Mouse (Mus musculus): ENCODE measurements around the gene Gxylt1. TPM values are rescaled to one million over a fixed set of nuclear protein-coding genes. Genes with fewer than 3 reads are reported as not detected.
"Not testable (repeated sequence)": the region's sequence is repeated elsewhere in the genome, so short reads cannot be mapped to it uniquely, and the experiment has no call there.

The Gxylt1 gene
- 14.6 and 15.1 TPM in 2 replicates for polyA plus RNA-seq (2014; fragmentation: Nextera tagmentation; extraction: Ambion mirVana)

DNA sequence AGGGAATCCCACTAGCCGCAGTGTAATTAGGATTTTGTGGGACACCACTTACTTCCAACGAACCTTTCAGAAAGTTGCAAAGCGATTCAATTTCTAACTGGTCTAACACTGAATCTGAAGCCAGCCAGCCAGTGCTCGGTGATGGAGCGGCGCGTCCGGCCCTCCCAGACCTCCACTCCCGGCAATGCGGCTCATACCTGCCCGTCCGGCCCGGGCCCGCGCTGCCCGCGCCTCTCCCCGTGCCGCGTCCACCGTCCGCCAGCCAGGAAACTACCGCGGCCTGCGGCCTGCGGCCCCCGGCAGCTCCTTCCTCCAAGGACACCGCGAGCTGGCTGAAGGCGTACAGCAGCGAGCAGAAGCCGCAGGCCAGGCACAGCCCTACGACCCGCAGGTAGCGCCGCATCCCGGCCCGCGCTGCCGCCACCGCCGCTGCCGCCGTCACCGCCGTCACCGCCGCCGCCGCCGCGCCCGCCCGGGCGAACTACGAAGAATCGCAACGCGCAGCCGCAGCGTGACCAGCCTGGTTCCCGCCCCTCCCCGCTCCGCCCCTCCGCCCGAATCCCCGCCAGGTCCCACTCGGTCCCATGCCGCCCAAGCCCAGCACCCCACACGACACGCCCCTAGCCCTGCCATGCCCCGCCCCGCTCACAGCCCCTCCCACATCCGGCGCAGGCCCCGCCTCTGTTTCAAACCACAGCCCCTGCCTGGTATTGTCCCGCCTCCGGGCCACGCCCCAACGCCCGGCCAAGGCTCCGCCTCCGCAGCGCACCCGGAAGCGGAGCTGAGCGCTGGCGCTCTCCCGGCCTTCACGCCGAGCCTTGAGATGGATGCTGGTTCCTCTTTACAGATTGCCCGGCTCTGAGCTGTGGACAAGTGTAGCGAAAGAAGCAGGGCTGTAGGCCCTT, at the start of gene Gxylt1:
Gene Gxylt1, minus strand, starts transcription at position 501 of the 905 bp plus-strand sequence.
- Histone ChIP-seq H3K4me3 (ENCODE audit: low read depth, low read length) (peak within 1 kb of the TSS; percentile 80), H3K27me3 (replicated peaks; ENCODE audit: control insufficient read depth, insufficient read depth, low read length) (no peaks in the 10 kb centered on the region), H3K4me2 (ENCODE audit: low read depth, low read length) (peak within 1 kb of the TSS; percentile 93), H3K27ac (replicated peaks; ENCODE audit: low read depth, low read length) (peak within 1 kb of the TSS; percentile 94), H3K9me3 (ENCODE audit: control insufficient read depth, low read length) (no peaks in the 10 kb centered on the region), H3K9ac (ENCODE audit: low read depth, low read length) (peak within 1 kb of the TSS; percentile 85), H3K4me1 (ENCODE audit: control insufficient read depth, insufficient read depth, low read length) (peaks cover 19% of the 10 kb centered on the region), H3K36me3 (ENCODE audit: control insufficient read depth, insufficient read depth, low read length) (peaks cover under 1% of the 10 kb centered on the region; the same call in 1 of the 2 replicates)
- 2% methylated on average over 44 of the region's 93 CpGs for WGBS
- ATAC-seq (ENCODE audit: low read depth) (peak; percentile 97), DNase-seq (ENCODE audit: low spot score) (peak; percentile 97)

DNA sequence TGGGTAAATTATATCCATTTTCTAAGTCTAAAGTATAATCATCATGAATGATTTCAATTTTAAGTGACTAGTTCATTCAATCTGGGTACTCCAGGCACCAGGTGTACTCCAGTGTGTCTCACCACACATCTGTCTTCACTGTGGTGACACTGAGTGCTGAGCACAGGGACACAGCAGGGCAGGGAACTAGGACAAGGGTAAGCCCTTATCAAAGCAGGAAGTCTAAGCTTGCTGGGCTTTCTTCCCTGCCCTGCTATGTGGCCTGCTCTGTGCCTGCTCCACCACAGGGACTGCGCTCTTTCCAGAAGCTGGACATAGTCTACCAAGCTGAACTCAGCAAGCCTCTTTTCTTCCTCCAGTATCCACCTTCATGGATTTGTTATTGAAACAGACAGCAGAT, 43.8 kb upstream of the Gxylt1 start:
- Histone ChIP-seq H3K9me3 (ENCODE audit: control insufficient read depth, low read length) (no peaks in the 10 kb centered on the region), H3K9ac (ENCODE audit: low read depth, low read length) (no peak overlapping the region), H3K4me1 (ENCODE audit: control insufficient read depth, insufficient read depth, low read length) (no peaks in the 10 kb centered on the region), H3K4me3 (ENCODE audit: low read depth, low read length) (no peak overlapping the region), H3K27me3 (replicated peaks; ENCODE audit: control insufficient read depth, insufficient read depth, low read length) (no peaks in the 10 kb centered on the region), H3K36me3 (ENCODE audit: control insufficient read depth, insufficient read depth, low read length) (no peaks in the 10 kb centered on the region), H3K4me2 (ENCODE audit: low read depth, low read length) (no peak overlapping the region), H3K27ac (replicated peaks; ENCODE audit: low read depth, low read length) (no peak overlapping the region)
- no peak for ATAC-seq (ENCODE audit: low read depth)
- 100% methylated on average over 1 of the region's 1 CpGs for WGBS
- no peak for DNase-seq (ENCODE audit: low spot score)

DNA sequence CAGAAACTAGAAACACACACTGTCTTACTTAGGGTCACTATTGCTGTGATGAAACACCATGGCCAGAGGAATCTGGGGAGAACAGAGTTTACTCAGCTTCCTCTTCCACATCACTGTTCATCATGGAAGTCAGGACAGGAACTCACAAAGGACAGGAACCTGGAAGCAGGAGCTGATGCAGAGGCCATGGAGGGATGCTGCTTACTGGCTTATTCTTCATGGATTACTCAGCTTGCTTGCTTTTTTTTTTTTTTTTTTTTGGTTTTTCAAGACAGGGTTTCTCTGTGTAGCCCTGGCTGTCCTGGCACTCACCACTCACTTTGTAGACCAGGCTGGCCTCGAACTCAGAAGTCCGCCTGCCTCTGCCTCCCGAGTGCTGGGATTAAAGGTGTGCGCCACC, 35.3 kb upstream of the Gxylt1 start:
- not testable (repeated sequence) for H3K27me3 ChIP-seq (replicated peaks; ENCODE audit: control insufficient read depth, insufficient read depth, low read length); H3K36me3 ChIP-seq (ENCODE audit: control insufficient read depth, insufficient read depth, low read length); ATAC-seq (ENCODE audit: low read depth); H3K4me3 ChIP-seq (ENCODE audit: low read depth, low read length); DNase-seq (ENCODE audit: low spot score); H3K9me3 ChIP-seq (ENCODE audit: control insufficient read depth, low read length); H3K4me1 ChIP-seq (ENCODE audit: control insufficient read depth, insufficient read depth, low read length); H3K4me2 ChIP-seq (ENCODE audit: low read depth, low read length); H3K9ac ChIP-seq (ENCODE audit: low read depth, low read length); H3K27ac ChIP-seq (replicated peaks; ENCODE audit: low read depth, low read length)
- WGBS = 92% methylated on average over 4 of the region's 4 CpGs

DNA sequence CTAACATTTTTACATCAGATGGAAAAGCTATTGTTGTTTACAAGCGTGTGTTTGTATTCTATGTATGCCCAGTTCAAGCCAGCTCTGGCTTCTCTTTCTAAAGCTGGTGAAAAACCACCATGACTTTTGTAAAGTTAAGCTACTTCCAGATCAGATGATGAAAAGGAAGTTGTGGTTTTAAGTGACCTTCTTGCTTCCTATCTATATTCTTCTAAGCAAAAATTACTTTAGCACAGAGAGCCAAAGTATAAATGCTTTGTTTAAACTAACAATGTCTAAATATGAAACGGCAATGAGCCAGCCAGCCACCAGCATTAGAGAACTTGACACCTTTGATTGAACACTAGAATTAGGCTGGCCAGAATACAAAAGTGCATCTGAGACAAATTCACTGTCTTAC, 23.2 kb upstream of the Gxylt1 start:
- no peak overlapping the region for H3K27ac ChIP-seq (replicated peaks; ENCODE audit: low read depth, low read length)
- 74% methylated on average over 2 of the region's 2 CpGs for WGBS
- no peak overlapping the region for H3K4me2 ChIP-seq (ENCODE audit: low read depth, low read length)
- no peak overlapping the region for H3K4me3 ChIP-seq (ENCODE audit: low read depth, low read length)
- DNase-seq (ENCODE audit: low spot score) (no peak), ATAC-seq (ENCODE audit: low read depth) (no peak)
- no peaks in the 10 kb centered on the region for H3K4me1 ChIP-seq (ENCODE audit: control insufficient read depth, insufficient read depth, low read length)
- H3K27me3 ChIP-seq (replicated peaks; ENCODE audit: control insufficient read depth, insufficient read depth, low read length) = no peaks in the 10 kb centered on the region
- H3K9ac ChIP-seq (ENCODE audit: low read depth, low read length) = no peak overlapping the region
- H3K9me3 ChIP-seq (ENCODE audit: control insufficient read depth, low read length) = no peaks in the 10 kb centered on the region
- H3K36me3 ChIP-seq (ENCODE audit: control insufficient read depth, insufficient read depth, low read length) = no peaks in the 10 kb centered on the region

DNA sequence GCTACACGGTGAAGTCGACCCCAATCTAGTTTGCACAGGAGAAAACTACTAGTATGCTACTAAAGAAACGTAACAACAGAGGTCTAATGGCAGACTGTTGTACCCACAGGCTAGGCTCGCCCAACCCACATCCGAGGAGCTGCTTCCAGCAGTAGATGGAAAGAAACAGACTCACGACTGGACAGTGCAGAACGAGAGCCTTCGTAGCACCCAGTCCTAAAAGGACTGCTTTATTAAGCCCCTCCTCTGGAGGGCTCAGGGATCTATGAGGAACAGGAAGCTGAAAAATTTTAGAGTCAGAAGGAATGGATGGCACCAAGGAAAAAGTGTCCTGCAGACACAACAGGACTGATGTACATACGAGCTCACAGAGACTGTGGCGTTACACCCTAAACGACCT, 19.5 kb upstream of the Gxylt1 start:
- H3K4me1 ChIP-seq (ENCODE audit: control insufficient read depth, insufficient read depth, low read length) = no peaks in the 10 kb centered on the region
- H3K27ac ChIP-seq (replicated peaks; ENCODE audit: low read depth, low read length) = no peak overlapping the region
- no peaks in the 10 kb centered on the region for H3K36me3 ChIP-seq (ENCODE audit: control insufficient read depth, insufficient read depth, low read length)
- H3K4me2 ChIP-seq (ENCODE audit: low read depth, low read length) = no peak overlapping the region
- H3K9ac ChIP-seq (ENCODE audit: low read depth, low read length) = no peak overlapping the region
- ATAC-seq (ENCODE audit: low read depth) (no peak), DNase-seq (ENCODE audit: low spot score) (no peak)
- 77% methylated on average over 11 of the region's 11 CpGs for WGBS
- H3K27me3 ChIP-seq (replicated peaks; ENCODE audit: control insufficient read depth, insufficient read depth, low read length) = no peaks in the 10 kb centered on the region
- no peaks in the 10 kb centered on the region for H3K9me3 ChIP-seq (ENCODE audit: control insufficient read depth, low read length)
- no peak overlapping the region for H3K4me3 ChIP-seq (ENCODE audit: low read depth, low read length)

DNA sequence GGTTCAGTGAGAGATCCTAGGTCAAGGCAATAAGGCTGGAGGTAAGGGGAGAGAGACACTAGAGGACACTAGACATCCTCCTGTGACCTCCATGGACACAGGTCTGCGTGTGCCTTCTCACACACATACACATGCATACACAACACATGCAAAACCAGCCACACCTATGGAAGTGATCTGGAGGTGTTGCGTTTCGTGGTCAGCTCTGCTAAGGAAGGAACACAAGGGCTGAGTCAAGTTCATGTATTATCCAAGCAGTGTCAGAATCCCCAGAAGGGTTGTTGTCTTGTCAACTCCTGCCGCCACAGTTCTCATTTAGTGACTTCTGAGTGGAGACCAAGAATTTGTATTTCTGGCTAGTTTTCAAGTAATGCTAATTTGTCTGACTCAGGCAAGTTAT, 13.3 kb upstream of the Gxylt1 start:
- no peak for DNase-seq (ENCODE audit: low spot score)
- H3K9me3 ChIP-seq (ENCODE audit: control insufficient read depth, low read length) = no peaks in the 10 kb centered on the region
- H3K4me2 ChIP-seq (ENCODE audit: low read depth, low read length) = no peak overlapping the region
- no peak overlapping the region for H3K4me3 ChIP-seq (ENCODE audit: low read depth, low read length)
- H3K27me3 ChIP-seq (replicated peaks; ENCODE audit: control insufficient read depth, insufficient read depth, low read length) = no peaks in the 10 kb centered on the region
- WGBS = 85% methylated on average over 4 of the region's 4 CpGs
- peaks cover 14% of the 10 kb centered on the region for H3K36me3 ChIP-seq (ENCODE audit: control insufficient read depth, insufficient read depth, low read length)
- no peak overlapping the region for H3K27ac ChIP-seq (replicated peaks; ENCODE audit: low read depth, low read length)
- H3K4me1 ChIP-seq (ENCODE audit: control insufficient read depth, insufficient read depth, low read length) = no peaks in the 10 kb centered on the region
- no peak overlapping the region for H3K9ac ChIP-seq (ENCODE audit: low read depth, low read length)
- ATAC-seq (ENCODE audit: low read depth) = no peak

DNA sequence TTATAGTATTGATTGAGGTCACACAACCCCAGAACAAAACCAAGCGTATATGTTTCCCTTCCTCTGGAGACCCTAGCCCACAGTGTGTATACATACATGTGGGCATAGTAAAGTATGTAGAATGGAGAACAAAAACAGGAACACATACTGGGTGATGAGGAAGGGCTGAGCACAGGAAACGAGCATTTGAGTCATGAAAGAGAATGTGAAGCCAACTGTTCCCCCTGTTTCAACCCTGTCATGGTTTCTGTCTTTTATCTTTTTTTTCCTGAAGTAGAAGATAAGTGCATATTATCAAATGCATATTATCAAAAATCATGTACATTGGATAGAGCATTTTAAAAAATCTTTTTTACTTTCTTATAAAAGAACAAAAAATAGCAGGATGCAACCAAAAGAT, 12.6 kb upstream of the Gxylt1 start:
- no peaks in the 10 kb centered on the region for H3K9me3 ChIP-seq (ENCODE audit: control insufficient read depth, low read length)
- no peak overlapping the region for H3K9ac ChIP-seq (ENCODE audit: low read depth, low read length)
- 69% methylated on average over 2 of the region's 2 CpGs for WGBS
- H3K4me1 ChIP-seq (ENCODE audit: control insufficient read depth, insufficient read depth, low read length) = no peaks in the 10 kb centered on the region
- no peaks in the 10 kb centered on the region for H3K27me3 ChIP-seq (replicated peaks; ENCODE audit: control insufficient read depth, insufficient read depth, low read length)
- peaks cover 17% of the 10 kb centered on the region for H3K36me3 ChIP-seq (ENCODE audit: control insufficient read depth, insufficient read depth, low read length)
- no peak for ATAC-seq (ENCODE audit: low read depth)
- no peak for DNase-seq (ENCODE audit: low spot score)
- H3K4me2 ChIP-seq (ENCODE audit: low read depth, low read length) = no peak overlapping the region
- no peak overlapping the region for H3K27ac ChIP-seq (replicated peaks; ENCODE audit: low read depth, low read length)
- no peak overlapping the region for H3K4me3 ChIP-seq (ENCODE audit: low read depth, low read length)

DNA sequence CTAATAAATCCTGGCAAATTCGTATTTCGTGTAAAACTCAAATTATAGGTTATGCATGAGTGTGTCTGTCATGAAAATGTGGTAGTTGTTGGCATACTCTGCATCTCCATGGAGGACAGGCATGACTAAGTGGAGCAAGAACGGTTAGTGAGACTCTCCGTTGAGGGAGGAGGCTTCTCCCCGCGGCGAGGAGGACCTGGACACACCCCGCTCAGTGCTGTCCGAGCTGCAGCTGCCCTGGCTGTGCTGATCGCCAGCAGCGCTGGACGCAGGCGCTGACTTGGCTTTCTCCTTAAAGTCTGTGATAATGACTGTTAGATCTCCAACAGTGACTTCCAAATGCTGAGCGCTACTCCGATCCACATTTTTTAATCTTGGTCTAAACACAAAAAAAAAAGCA, 10.3 kb upstream of the Gxylt1 start:
- H3K27ac ChIP-seq (replicated peaks; ENCODE audit: low read depth, low read length) = no peak overlapping the region
- no peak overlapping the region for H3K9ac ChIP-seq (ENCODE audit: low read depth, low read length)
- WGBS = 87% methylated on average over 15 of the region's 15 CpGs
- DNase-seq (ENCODE audit: low spot score) (no peak), ATAC-seq (ENCODE audit: low read depth) (no peak)
- peaks cover 28% of the 10 kb centered on the region for H3K36me3 ChIP-seq (ENCODE audit: control insufficient read depth, insufficient read depth, low read length)
- no peak overlapping the region for H3K4me3 ChIP-seq (ENCODE audit: low read depth, low read length)
- H3K4me1 ChIP-seq (ENCODE audit: control insufficient read depth, insufficient read depth, low read length) = no peaks in the 10 kb centered on the region
- no peaks in the 10 kb centered on the region for H3K9me3 ChIP-seq (ENCODE audit: control insufficient read depth, low read length)
- no peaks in the 10 kb centered on the region for H3K27me3 ChIP-seq (replicated peaks; ENCODE audit: control insufficient read depth, insufficient read depth, low read length)
- no peak overlapping the region for H3K4me2 ChIP-seq (ENCODE audit: low read depth, low read length)

DNA sequence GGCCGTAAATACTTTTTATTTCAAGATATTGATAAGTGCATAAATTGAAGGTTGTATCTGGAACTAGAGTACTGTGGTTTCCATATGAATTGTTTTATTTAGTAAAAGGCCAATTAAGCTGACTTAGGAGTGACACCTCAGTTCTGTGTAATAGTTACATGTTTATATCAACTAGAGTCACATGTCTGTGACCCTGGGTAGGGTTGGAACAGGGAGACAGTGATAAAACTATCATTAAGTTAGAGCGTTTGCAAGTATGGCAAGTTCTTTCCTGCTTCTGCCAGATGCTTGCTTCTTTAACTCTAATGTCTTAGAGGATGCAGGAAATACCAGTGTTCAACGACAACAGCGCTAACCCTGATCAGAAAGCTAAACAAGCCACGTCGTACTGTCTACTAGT, 9.3 kb upstream of the Gxylt1 start:
- Histone ChIP-seq H3K36me3 (ENCODE audit: control insufficient read depth, insufficient read depth, low read length) (peaks cover 28% of the 10 kb centered on the region), H3K4me2 (ENCODE audit: low read depth, low read length) (no peak overlapping the region), H3K27me3 (replicated peaks; ENCODE audit: control insufficient read depth, insufficient read depth, low read length) (no peaks in the 10 kb centered on the region), H3K9me3 (ENCODE audit: control insufficient read depth, low read length) (no peaks in the 10 kb centered on the region), H3K4me3 (ENCODE audit: low read depth, low read length) (no peak overlapping the region), H3K27ac (replicated peaks; ENCODE audit: low read depth, low read length) (no peak overlapping the region), H3K9ac (ENCODE audit: low read depth, low read length) (no peak overlapping the region), H3K4me1 (ENCODE audit: control insufficient read depth, insufficient read depth, low read length) (no peaks in the 10 kb centered on the region)
- WGBS = 88% methylated on average over 6 of the region's 6 CpGs
- no peak for DNase-seq (ENCODE audit: low spot score)
- no peak for ATAC-seq (ENCODE audit: low read depth)
